Mouse (Mus musculus) testis, adult 2 months (tissue): ENCODE measurements at regions not wholly inside any gene's neighbourhood (a gene's known extent, or its start where the extent isn't known, plus 50 kb on each side); places are given as distances from the start of the nearest gene placed in this dataset.

Experiments
- CTCF ChIP-seq: fragments of 200-500 bp; IDR thresholded peaks from 2 replicates; pipeline ENCODE4 v1.5.1; 2012; ENCODE audit warnings: low read depth, mild to moderate bottlenecking, inconsistent platforms, low read length, moderate library complexity; ENCODE audit not compliant: control insufficient read depth, insufficient read depth, insufficient replicate concordance
- POLR2A ChIP-seq: fragments of 200-500 bp; IDR thresholded peaks from 2 replicates; pipeline ENCODE4 v1.6.1; 2012; ENCODE audit warnings: low read depth, mild to moderate bottlenecking, inconsistent platforms, low read length, moderate library complexity; ENCODE audit not compliant: control insufficient read depth

- TF ChIP-seq POLR2A, result no peak
- TF ChIP-seq CTCF, result no peak
Measured at GRCm38 (mm10) chr13:110534320-110534764, 139.5 kb downstream of the Plk2 start.
